Mouse (Mus musculus) cerebellum, adult 9-11 months (tissue): ENCODE results near the gene Ryr2.
"Not testable (repeated sequence)": the region's sequence is repeated elsewhere in the genome, so short reads cannot be mapped to it uniquely, and the experiment has no call there.

Experiments
- DNase-seq: peaks from one replicate; pipeline ENCODE4 v3.0.0; 2022

The Ryr2 gene

DNA sequence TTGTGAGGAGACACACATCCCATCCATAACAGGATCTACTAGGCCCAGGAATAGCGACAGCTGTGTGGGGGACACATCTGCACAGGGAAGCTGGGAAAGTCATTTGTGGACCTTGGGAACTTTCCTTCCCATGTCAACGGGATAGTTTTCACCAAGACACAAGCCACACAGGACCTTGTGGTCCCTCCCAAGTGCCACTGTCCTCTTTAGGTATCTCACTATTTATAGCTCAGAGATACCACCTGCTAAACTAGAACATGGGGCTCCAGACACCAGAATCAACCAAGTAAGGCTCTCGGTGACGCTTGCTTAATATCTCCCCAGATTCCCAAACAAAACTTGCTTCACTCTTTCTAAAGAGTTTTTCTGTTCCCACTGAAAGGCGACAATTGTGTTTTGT, 73.5 kb downstream of the Ryr2 start:
- no peak for DNase-seq

- no peak for DNase-seq
These were observed 76.9 kb downstream of the Ryr2 start for GRCm38 (mm10) chr13:12029841-12030240.

- no peak for DNase-seq
These were observed 77.4 kb downstream of the Ryr2 start for GRCm38 (mm10) chr13:12029326-12029725.

DNA sequence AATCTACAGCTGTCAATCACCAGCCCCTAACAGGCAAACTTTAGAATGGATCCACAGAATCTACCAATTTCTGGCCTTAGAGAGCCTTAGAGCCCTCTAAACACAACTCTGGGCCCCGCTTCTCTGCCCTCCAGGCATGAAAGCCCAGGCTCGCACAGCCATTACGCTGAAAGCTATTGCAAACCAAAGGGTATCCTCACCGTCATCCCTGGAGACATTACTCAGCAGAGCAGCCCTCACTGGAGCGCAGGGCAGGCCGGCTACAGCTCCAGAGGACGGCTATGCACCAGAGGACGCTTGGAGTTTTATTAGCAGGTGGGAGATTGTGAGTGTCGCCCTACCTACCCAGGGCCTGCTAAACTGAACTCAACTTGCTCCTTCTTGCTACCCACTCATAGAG, 88.7 kb downstream of the Ryr2 start:
- no peak for DNase-seq

GRCm38 (mm10) chr13:12013986-12014385, 92.8 kb downstream of the Ryr2 start:
- peak; percentile 50 for DNase-seq

DNA sequence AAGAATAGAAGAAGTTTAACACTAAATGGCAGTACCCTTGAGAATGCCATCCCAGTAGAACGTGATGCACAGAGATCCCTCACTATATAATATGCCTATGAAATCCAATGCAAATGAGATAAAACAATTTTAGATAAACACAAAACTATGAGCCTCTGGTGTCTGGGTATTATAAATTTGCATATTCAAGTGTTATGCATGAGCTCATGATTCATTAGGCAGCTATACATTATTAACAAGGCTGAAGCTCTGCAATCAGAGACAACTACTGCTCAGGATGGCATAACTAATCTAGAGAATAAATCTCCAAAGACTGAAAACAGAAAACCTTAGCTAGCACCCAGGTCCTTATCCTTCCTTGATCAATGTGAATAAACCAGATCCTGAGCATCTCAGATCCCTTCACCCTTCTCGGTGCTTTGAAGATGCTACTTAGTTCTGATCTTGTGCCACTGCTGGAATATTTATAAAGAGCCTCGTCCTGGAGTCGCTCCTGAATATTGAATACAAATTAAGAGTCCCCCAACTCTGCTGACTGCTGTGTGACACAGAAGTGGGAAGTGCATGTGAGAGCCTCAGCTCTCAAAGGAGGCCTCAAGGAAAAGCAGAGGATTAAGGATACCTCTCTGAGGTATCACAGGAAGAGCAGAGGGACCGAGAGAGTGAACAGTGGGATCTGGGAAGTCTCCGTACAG, 97.6 kb downstream of the Ryr2 start:
- no peak for DNase-seq

GRCm38 (mm10) chr13:12007579-12007978, 99.2 kb downstream of the Ryr2 start:
- DNase-seq, result no peak

DNA sequence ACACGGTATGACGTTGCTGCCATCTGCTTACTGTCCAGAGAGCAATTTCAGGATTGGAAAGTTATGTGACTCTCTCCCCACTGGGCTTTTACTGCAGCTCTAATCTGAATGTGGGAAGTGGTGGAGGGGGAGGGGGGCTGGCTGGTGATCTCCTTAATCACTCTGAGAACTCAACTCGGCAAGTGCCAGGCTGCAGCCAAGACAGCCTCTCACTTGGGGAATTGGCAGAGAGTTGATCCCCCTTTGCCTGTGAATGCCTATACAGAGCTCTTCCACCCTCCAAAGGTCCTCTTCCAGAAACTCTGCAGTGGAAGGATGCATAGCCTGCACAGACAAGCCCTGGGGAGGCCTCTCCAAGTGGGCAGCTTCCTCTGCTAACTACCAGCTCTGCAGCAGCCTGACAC, 104.9 kb downstream of the Ryr2 start:
- DNase-seq, result peak; percentile 44

GRCm38 (mm10) chr13:11999851-12000250, 106.9 kb downstream of the Ryr2 start:
- DNase-seq, result no peak

- DNase-seq, result no peak
These were observed 109.4 kb downstream of the Ryr2 start for GRCm38 (mm10) chr13:11997366-11997765.

- DNase-seq, result no peak
These were observed 119.2 kb downstream of the Ryr2 start for GRCm38 (mm10) chr13:11987556-11987955.

DNA sequence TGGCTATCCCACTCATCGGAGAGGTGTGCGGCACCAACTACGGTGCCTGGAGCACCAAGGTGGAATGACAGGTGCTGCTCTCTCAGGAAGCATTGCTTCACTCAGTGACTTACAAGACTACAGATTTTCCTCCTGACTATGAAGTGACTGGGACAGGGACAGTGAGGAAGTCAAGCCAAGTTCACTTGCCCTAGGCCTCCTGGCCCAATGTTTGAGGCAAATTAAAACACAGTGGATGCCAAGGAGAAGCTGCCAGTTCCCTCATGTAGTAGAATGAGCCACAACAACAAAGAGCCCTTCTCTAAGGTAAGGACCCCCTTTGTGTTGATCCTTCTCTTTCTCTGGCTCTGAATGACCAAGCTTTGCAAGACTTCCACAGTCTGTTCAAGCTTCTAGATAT, 121.7 kb downstream of the Ryr2 start:
- DNase-seq, result peak; percentile 47

GRCm38 (mm10) chr13:11978997-11979396, 127.7 kb downstream of the Ryr2 start:
- no peak for DNase-seq

DNA sequence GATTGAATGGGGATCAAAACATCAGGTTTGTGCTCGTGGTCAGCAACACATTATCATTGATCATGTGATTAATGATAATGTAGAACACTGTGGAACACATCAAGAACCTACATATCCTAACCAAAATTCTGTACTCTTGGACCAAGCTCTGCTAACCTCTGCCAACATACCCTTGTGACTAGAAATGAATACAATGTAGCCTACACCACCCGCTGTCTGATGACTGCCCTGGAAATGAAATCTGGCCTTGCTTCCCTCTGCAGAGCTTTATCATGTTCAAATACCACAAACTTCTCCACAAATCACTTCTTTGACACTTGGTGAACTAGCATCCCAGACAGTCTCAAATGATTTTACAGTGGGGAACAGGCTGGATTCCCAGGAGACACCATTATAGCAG, 128.4 kb downstream of the Ryr2 start:
- no peak for DNase-seq

- peak; percentile 49 for DNase-seq
These were observed 129.1 kb downstream of the Ryr2 start for GRCm38 (mm10) chr13:11977606-11978005.

- DNase-seq, result no peak
These were observed 142.4 kb downstream of the Ryr2 start for GRCm38 (mm10) chr13:11964391-11964790.

DNA sequence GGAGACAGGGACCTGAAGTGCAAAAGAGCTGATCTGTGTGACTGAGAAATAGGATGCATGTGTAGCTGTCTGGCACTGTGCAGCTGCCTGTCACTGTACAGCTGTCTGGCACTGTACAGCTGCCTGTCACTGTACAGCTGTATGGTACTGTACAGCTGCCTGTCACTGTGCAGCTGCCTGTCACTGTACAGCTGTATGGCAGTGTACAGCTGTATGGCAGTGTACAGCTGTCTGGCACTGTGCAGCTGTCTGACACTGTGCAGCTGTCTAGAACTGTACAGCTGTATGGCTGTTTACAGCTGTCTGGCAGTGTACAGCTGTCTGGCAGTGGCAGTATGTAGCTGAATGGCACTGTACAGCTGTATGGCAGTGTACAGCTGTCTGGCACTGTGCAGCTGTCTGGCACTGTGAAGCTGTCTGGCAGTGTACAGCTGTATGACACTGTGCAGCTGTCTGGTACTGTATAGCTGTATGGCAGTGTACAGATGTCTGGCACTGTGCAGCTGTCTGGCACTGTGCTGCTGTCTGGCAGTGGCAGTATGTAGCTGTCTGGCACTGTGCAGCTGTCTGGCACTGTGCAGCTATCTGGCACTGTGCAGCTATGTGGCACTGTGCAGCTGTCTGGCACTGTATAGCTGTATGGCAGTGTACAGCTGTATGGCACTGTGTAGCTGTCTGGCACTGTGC, 147.1 kb downstream of the Ryr2 start:
- no peak for DNase-seq

DNA sequence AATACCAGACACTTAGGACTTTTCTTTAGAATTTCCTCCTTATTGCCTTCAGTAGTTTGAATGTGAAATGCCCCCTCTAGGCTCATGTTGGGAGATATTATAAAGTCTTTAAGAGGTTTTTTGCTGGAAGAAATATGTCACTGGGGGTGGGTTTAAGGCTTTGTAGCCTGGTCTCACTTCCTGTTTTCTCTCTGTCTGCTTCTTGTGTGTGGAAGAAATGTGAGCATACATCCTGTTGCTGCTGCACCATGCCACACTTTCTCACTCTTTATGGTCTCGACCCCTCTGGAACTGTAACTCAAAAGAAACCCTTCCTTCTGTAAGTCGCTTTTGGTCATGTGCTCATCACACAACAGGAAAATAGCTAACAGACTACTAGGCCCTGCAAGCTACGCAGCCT, 147.9 kb downstream of the Ryr2 start:
- DNase-seq, result no peak

DNA sequence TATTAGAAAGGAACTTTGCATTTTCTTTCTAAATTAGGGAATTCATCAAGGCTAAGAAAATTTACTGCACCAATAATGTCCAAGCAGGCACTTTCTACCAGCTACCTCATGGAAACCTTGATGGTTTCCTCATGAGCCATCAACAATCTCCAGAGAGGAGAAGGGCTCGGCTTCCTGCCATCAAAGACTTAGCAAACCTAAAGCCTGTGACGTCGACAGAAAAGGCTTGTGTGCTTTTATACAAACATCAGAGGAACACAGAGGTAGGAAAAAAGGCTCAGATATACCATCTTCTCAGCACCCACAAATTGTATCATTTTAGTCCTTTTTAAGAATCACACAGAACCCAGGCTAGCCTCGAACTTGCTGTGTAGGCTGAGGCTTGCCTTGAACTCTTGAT, 148.5 kb downstream of the Ryr2 start:
- DNase-seq, result no peak

- no peak for DNase-seq
These were observed 154.8 kb downstream of the Ryr2 start for GRCm38 (mm10) chr13:11951951-11952350.

DNA sequence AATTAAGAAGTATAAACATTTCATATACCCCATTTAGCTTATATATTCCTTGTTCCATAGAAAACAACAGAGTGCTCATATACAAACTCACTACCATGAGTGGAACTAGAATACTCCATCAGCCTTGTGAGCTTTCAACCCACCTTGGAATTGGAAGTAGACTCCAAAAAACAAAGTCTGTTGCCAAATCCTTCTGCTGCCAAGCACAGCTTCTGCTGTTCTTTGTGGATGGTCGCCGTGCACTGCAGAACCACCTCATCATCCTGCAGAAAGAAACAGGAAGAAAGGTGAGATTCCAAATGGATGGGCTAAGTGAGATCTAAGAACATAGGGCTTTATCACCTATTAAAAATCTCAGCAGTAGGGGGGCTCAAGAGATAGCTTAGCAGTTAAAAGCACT, 161.0 kb downstream of the Ryr2 start:
- no peak for DNase-seq

GRCm38 (mm10) chr13:11941724-11942123, 165.0 kb downstream of the Ryr2 start:
- no peak for DNase-seq

- DNase-seq, result not testable (repeated sequence)
These were observed 172.3 kb downstream of the Ryr2 start for GRCm38 (mm10) chr13:11934297-11935060.

DNA sequence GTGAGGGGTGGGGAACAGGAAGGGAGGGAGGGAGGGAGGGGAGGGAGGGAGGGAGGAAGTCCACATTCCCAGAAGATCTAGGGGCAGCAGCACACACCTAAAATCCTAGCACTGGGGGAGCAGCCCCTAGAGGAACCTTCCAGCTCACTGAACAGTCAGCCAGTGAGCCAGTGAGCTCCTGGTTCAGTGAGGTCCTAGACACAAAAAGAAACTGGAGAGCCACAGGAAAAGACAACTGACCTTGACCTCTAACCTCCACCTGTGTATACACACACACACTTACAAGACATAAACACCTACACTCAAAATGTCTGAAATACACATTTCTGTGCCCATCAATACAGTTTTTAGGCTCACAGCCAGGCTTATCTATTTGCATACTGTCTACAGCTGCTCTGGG, 173.4 kb downstream of the Ryr2 start:
- no peak for DNase-seq
